Mouse (Mus musculus) neural tube, embryonic 12.5 days (tissue): ENCODE measurements around the gene Zfp629. TPM values are rescaled to one million over a fixed set of nuclear protein-coding genes. Genes with fewer than 3 reads are reported as not detected.

Experiments
- polyA plus RNA-seq: library from polyadenylated mRNA; unstranded; fragments of >200 nt; fragmentation: Nextera tagmentation; extraction: Ambion mirVana; gene quantifications from 2 replicates; pipeline ENCODE4 v1.2.1, GENCODE M21; 2016

Gene Zfp629
- polyA plus RNA-seq, 1 experiment from 2014 or later, result 35.3 TPM

Other genes with a start within 250 kb of the Zfp629 start
- 7.2 and 8.3 TPM in 2 replicates for gene Zfp747, start 239.7 kb downstream of the Zfp629 start, polyA plus RNA-seq
- gene 9130019O22Rik, start 228.6 kb downstream of the Zfp629 start, polyA plus RNA-seq, result 5.3 TPM in 2 replicates
- 6.4 and 7.8 TPM in 2 replicates for gene E430018J23Rik, start 222.2 kb downstream of the Zfp629 start, polyA plus RNA-seq
- 5.7 and 6.8 TPM in 2 replicates for gene Zfp764, start 209.0 kb downstream of the Zfp629 start, polyA plus RNA-seq
- 31.4 and 36.0 TPM in 2 replicates for gene Zfp688, start 193.7 kb downstream of the Zfp629 start, polyA plus RNA-seq
- gene Zfp689, start 166.6 kb downstream of the Zfp629 start, polyA plus RNA-seq, result 17.4 and 20.3 TPM in 2 replicates
- 56.1 and 63.5 TPM in 2 replicates for gene Prr14, start 156.2 kb downstream of the Zfp629 start, polyA plus RNA-seq
- 13.1 and 16.9 TPM in 2 replicates for gene Fbrs, start 136.6 kb downstream of the Zfp629 start, polyA plus RNA-seq
- 72.9 and 79.9 TPM in 2 replicates for gene Srcap, start 103.8 kb downstream of the Zfp629 start, polyA plus RNA-seq
- gene Gm42715, start 96.2 kb downstream of the Zfp629 start, polyA plus RNA-seq, result 14.3 and 15.0 TPM in 2 replicates
- 4.1 and 6.1 TPM in 2 replicates for gene Tmem265, start 54.4 kb downstream of the Zfp629 start, polyA plus RNA-seq
- 49.2 and 54.8 TPM in 2 replicates for gene Phkg2, start 42.5 kb downstream of the Zfp629 start, polyA plus RNA-seq
- 14.0 and 14.1 TPM in 2 replicates for gene Ccdc189, start 27.2 kb downstream of the Zfp629 start, polyA plus RNA-seq
- gene Rnf40, start 27.0 kb downstream of the Zfp629 start, polyA plus RNA-seq, result 54.1 and 61.2 TPM in 2 replicates
- gene Bcl7c, start 93.1 kb upstream of the Zfp629 start, polyA plus RNA-seq, result 71.1 and 74.7 TPM in 2 replicates
- gene Ctf1, start 96.9 kb upstream of the Zfp629 start, polyA plus RNA-seq, result 5.8 TPM in 2 replicates
- gene Ctf2, start 116.4 kb upstream of the Zfp629 start, polyA plus RNA-seq, result 0.22 and 0.28 TPM in 2 replicates
- gene Fbxl19, start 128.7 kb upstream of the Zfp629 start, polyA plus RNA-seq, result 10.2 and 13.0 TPM in 2 replicates
- 7.9 and 9.9 TPM in 2 replicates for gene Orai3, start 154.0 kb upstream of the Zfp629 start, polyA plus RNA-seq
- 20.3 and 22.5 TPM in 2 replicates for gene Setd1a, start 160.9 kb upstream of the Zfp629 start, polyA plus RNA-seq
- not detected in 2 replicates for gene Gm49388, start 169.8 kb upstream of the Zfp629 start, polyA plus RNA-seq
- 7.8 and 9.0 TPM in 2 replicates for gene Hsd3b7, start 184.8 kb upstream of the Zfp629 start, polyA plus RNA-seq
- 19.2 and 19.3 TPM in 2 replicates for gene Stx4a, start 208.5 kb upstream of the Zfp629 start, polyA plus RNA-seq
- 19.0 and 19.2 TPM in 2 replicates for gene Stx1b, start 208.8 kb upstream of the Zfp629 start, polyA plus RNA-seq